Mouse (Mus musculus) megakaryocyte, embryonic 14.5 days (primary cell): Measurements from ENCODE around the gene Tex33. TPM values are rescaled to one million over a fixed set of nuclear protein-coding genes. Genes with fewer than 3 reads are reported as not detected.
A peak's percentile ranks its signal among the peaks of the same experiment; 100 is the strongest.

Experiments used
- H3K27me3 ChIP-seq: replicated peaks from 2 replicates; pipeline ENCODE3; 2012; ENCODE audit warnings: inconsistent platforms
- H3K36me3 ChIP-seq: replicated peaks from 2 replicates; pipeline ENCODE3; 2012; ENCODE audit warnings: low read length, inconsistent platforms, mixed read lengths
- H3K4me1 ChIP-seq: 2 replicates; pipeline ENCODE4 v1.6.1; 2012; ENCODE audit warnings: inconsistent platforms
- H3K4me3 ChIP-seq: replicated peaks from 2 replicates; pipeline ENCODE3; 2012; ENCODE audit warnings: moderate library complexity, mild to moderate bottlenecking, inconsistent platforms
- H3K9me3 ChIP-seq: 2 replicates; pipeline ENCODE4 v1.6.1; 2012; ENCODE audit warnings: inconsistent platforms
- FLI1 ChIP-seq: IDR thresholded peaks from 2 replicates; pipeline ENCODE4 v1.6.1; 2012; ENCODE audit warnings: low read length, inconsistent platforms, mixed read lengths
- GATA1 ChIP-seq: IDR thresholded peaks from 3 replicates; pipeline ENCODE4 v1.6.1; 2012; ENCODE audit warnings: mixed read lengths, low read length, inconsistent platforms, borderline replicate concordance
- polyA plus RNA-seq: library from polyadenylated mRNA; stranded (reverse); fragments of >175 nt; gene quantifications from 2 replicates; pipeline ENCODE4 v1.2.3, GENCODE M21; 2012; ENCODE audit warnings: low replicate concordance; ENCODE audit not compliant: insufficient read depth

Tex33 gene
- polyA plus RNA-seq, 1 experiment: not detected

GRCm38 (mm10) chr15:78402423-78402822 is 6.7 kb upstream of the Tex33 start:
- no peak overlapping the region for H3K4me3 ChIP-seq
- H3K27me3 ChIP-seq: peaks cover 13% of the 10 kb centered on the region
- H3K9me3 ChIP-seq: no peaks in the 10 kb centered on the region
- peaks cover 72% of the 10 kb centered on the region for H3K4me1 ChIP-seq
- TF ChIP-seq GATA1: no peak
- no peak for TF ChIP-seq FLI1
- peaks cover 6% of the 10 kb centered on the region for H3K36me3 ChIP-seq

- peaks cover 6% of the 10 kb centered on the region for H3K36me3 ChIP-seq
- H3K4me1 ChIP-seq: peaks cover 71% of the 10 kb centered on the region
- H3K9me3 ChIP-seq: no peaks in the 10 kb centered on the region
- H3K4me3 ChIP-seq: peak overlapping the region; percentile 79
- H3K27me3 ChIP-seq: peaks cover 17% of the 10 kb centered on the region
- TF ChIP-seq FLI1 (no peak), GATA1 (no peak)
Observed at GRCm38 (mm10) chr15:78401921-78402320, 6.2 kb upstream of the Tex33 start.

GRCm38 (mm10) chr15:78401345-78401744 is 5.6 kb upstream of the Tex33 start:
- peaks cover 19% of the 10 kb centered on the region for H3K27me3 ChIP-seq
- H3K9me3 ChIP-seq: no peaks in the 10 kb centered on the region
- H3K36me3 ChIP-seq: peaks cover 6% of the 10 kb centered on the region
- peak overlapping the region; percentile 79 for H3K4me3 ChIP-seq
- H3K4me1 ChIP-seq: peaks cover 68% of the 10 kb centered on the region
- TF ChIP-seq FLI1 (no peak), GATA1 (0 out of 3 replicates have a peak, but pooled peaks have one; percentile 25)

GRCm38 (mm10) chr15:78390855-78391254 is 4.9 kb downstream of the Tex33 start:
- 0 out of 2 replicates have a peak, but pooled peaks cover 6% of the 10 kb centered on the region for H3K4me1 ChIP-seq
- peaks cover 12% of the 10 kb centered on the region for H3K9me3 ChIP-seq
- no peaks in the 10 kb centered on the region for H3K36me3 ChIP-seq
- H3K27me3 ChIP-seq: peaks cover 76% of the 10 kb centered on the region
- H3K4me3 ChIP-seq: no peak overlapping the region
- TF ChIP-seq FLI1 (no peak), GATA1 (no peak)

- no peak overlapping the region for H3K4me3 ChIP-seq
- H3K36me3 ChIP-seq: no peaks in the 10 kb centered on the region
- H3K4me1 ChIP-seq: peaks cover 10% of the 10 kb centered on the region
- H3K9me3 ChIP-seq: no peaks in the 10 kb centered on the region
- TF ChIP-seq GATA1 (no peak), FLI1 (no peak)
- H3K27me3 ChIP-seq: peaks cover 76% of the 10 kb centered on the region
Observed at GRCm38 (mm10) chr15:78385564-78385963, 10.1 kb downstream of the Tex33 start.

- Histone ChIP-seq H3K4me1 (peaks cover 10% of the 10 kb centered on the region), H3K9me3 (peaks cover under 1% of the 10 kb centered on the region; the same call in 1 of the 2 replicates), H3K27me3 (peaks cover 66% of the 10 kb centered on the region), H3K36me3 (no peaks in the 10 kb centered on the region), H3K4me3 (no peak overlapping the region)
- TF ChIP-seq GATA1 (no peak), FLI1 (no peak)
Observed at GRCm38 (mm10) chr15:78384220-78385116, 11.2 kb downstream of the Tex33 start.

GRCm38 (mm10) chr15:78383450-78384219 is 12.1 kb downstream of the Tex33 start:
- Histone ChIP-seq H3K27me3 (peaks cover 67% of the 10 kb centered on the region), H3K36me3 (no peaks in the 10 kb centered on the region), H3K4me1 (peaks cover 10% of the 10 kb centered on the region), H3K9me3 (peaks cover 9% of the 10 kb centered on the region; the same call in 1 of the 2 replicates), H3K4me3 (no peak overlapping the region)
- TF ChIP-seq GATA1 (no peak), FLI1 (no peak)

- peaks cover 70% of the 10 kb centered on the region for H3K27me3 ChIP-seq
- TF ChIP-seq FLI1: no peak
- no peak for TF ChIP-seq GATA1
Observed at GRCm38 (mm10) chr15:78382115-78382514, 13.6 kb downstream of the Tex33 start.

GRCm38 (mm10) chr15:78380741-78381140 is 15.0 kb downstream of the Tex33 start:
- TF ChIP-seq GATA1: no peak
- peaks cover 67% of the 10 kb centered on the region for H3K27me3 ChIP-seq
- peaks cover 10% of the 10 kb centered on the region; the same call in 1 of the 2 replicates for H3K9me3 ChIP-seq
- H3K36me3 ChIP-seq: no peaks in the 10 kb centered on the region
- H3K4me1 ChIP-seq: peaks cover 6% of the 10 kb centered on the region
- no peak overlapping the region for H3K4me3 ChIP-seq

More at GRCm38 (mm10) chr15:78382115-78382514, 13.6 kb downstream of the Tex33 start:
- Histone ChIP-seq H3K4me1 (peaks cover 10% of the 10 kb centered on the region), H3K9me3 (peaks cover 10% of the 10 kb centered on the region; the same call in 1 of the 2 replicates), H3K36me3 (no peaks in the 10 kb centered on the region), H3K4me3 (no peak overlapping the region)
